Mouse (Mus musculus): Measurements from ENCODE around the gene Tpd52l2. TPM values are rescaled to one million over a fixed set of nuclear protein-coding genes. Genes with fewer than 3 reads are reported as not detected.

The Tpd52l2 gene
- polyA plus RNA-seq (2012; rRNA removed) (108 and 123 TPM in 2 replicates), polyA plus RNA-seq (2014; fragmentation: Nextera tagmentation; extraction: Ambion mirVana) (172 and 177 TPM in 2 replicates)

GRCm38 (mm10) chr2:181496831-181497547 is at the start of gene Tpd52l2:
TSS of gene Tpd52l2 (plus strand) at chr2:181497142.
- H3K4me3 ChIP-seq (replicated peaks; ENCODE audit: low read length) = peak within 1 kb of the TSS; percentile 91
- no peaks in the 10 kb centered on the region for H3K9me3 ChIP-seq (ENCODE audit: control insufficient read depth, low read length)
- peak within 1 kb of the TSS; percentile 92 for H3K4me2 ChIP-seq (replicated peaks; ENCODE audit: low read depth, low read length, severe bottlenecking)
- 1% methylated on average over 45 of the region's 46 CpGs for WGBS
- TF ChIP-seq POLR2A (IDR thresholded peaks at IDR 0.05; ENCODE audit: borderline replicate concordance, extremely low read depth, insufficient read depth, insufficient read length) = peak; percentile 85; the same call in 1 of the 2 replicates
- H3K4me1 ChIP-seq (ENCODE audit: control insufficient read depth, insufficient read depth, low read length) = peaks cover 11% of the 10 kb centered on the region; the same call in 1 of the 2 replicates
- no peaks in the 10 kb centered on the region for H3K27me3 ChIP-seq (ENCODE audit: control insufficient read depth, insufficient read depth, low read length)
- peak; percentile 98 for DNase-seq (ENCODE audit: low spot score)
- H3K36me3 ChIP-seq (ENCODE audit: control insufficient read depth, insufficient read depth, low read length) = peaks cover 26% of the 10 kb centered on the region
- peak within 1 kb of the TSS; percentile 92 for H3K27ac ChIP-seq (replicated peaks; ENCODE audit: low read depth, low read length)
- ATAC-seq (ENCODE audit: low FRiP score, low read depth) = peak; percentile 97
- peak within 1 kb of the TSS; percentile 94 for H3K9ac ChIP-seq (ENCODE audit: low read depth, low read length, severe bottlenecking)

- H3K36me3 ChIP-seq (ENCODE audit: control insufficient read depth, insufficient read depth, low read length) = no peaks in the 10 kb centered on the region
- ATAC-seq (ENCODE audit: low FRiP score, low read depth) (no peak), DNase-seq (ENCODE audit: low spot score) (no peak)
- H3K9me3 ChIP-seq (ENCODE audit: control insufficient read depth, low read length) = no peaks in the 10 kb centered on the region
- 75% methylated on average over 4 of the region's 4 CpGs for WGBS
- peaks cover 7% of the 10 kb centered on the region for H3K27me3 ChIP-seq (ENCODE audit: control insufficient read depth, insufficient read depth, low read length)
- H3K4me2 ChIP-seq (replicated peaks; ENCODE audit: low read depth, low read length, severe bottlenecking) = no peak overlapping the region
- TF ChIP-seq POLR2A (IDR thresholded peaks at IDR 0.05; ENCODE audit: borderline replicate concordance, extremely low read depth, insufficient read depth, insufficient read length) = no peak
- no peak overlapping the region for H3K4me3 ChIP-seq (replicated peaks; ENCODE audit: low read length)
- no peak overlapping the region for H3K27ac ChIP-seq (replicated peaks; ENCODE audit: low read depth, low read length)
- H3K4me1 ChIP-seq (ENCODE audit: control insufficient read depth, insufficient read depth, low read length) = no peaks in the 10 kb centered on the region
- H3K9ac ChIP-seq (ENCODE audit: low read depth, low read length, severe bottlenecking) = no peak overlapping the region
Measured at GRCm38 (mm10) chr2:181452181-181452580, 44.8 kb upstream of the Tpd52l2 start.

GRCm38 (mm10) chr2:181453274-181453673 is 43.7 kb upstream of the Tpd52l2 start:
- 27% methylated on average over 1 of the region's 1 CpGs for WGBS
- DNase-seq (ENCODE audit: low spot score) = no peak
- no peaks in the 10 kb centered on the region; the same call in 1 of the 2 replicates for H3K4me1 ChIP-seq (ENCODE audit: control insufficient read depth, insufficient read depth, low read length)

GRCm38 (mm10) chr2:181455899-181456298 is 41.0 kb upstream of the Tpd52l2 start:
- WGBS = 75% methylated on average over 2 of the region's 2 CpGs
- H3K4me1 ChIP-seq (ENCODE audit: control insufficient read depth, insufficient read depth, low read length) = peaks cover 9% of the 10 kb centered on the region; the same call in 1 of the 2 replicates

More at GRCm38 (mm10) chr2:181453274-181453673, 43.7 kb upstream of the Tpd52l2 start:
- no peak for TF ChIP-seq POLR2A (IDR thresholded peaks at IDR 0.05; ENCODE audit: borderline replicate concordance, extremely low read depth, insufficient read depth, insufficient read length)
- H3K27ac ChIP-seq (replicated peaks; ENCODE audit: low read depth, low read length) = no peak overlapping the region
- no peaks in the 10 kb centered on the region for H3K9me3 ChIP-seq (ENCODE audit: control insufficient read depth, low read length)
- H3K4me2 ChIP-seq (replicated peaks; ENCODE audit: low read depth, low read length, severe bottlenecking) = no peak overlapping the region
- H3K4me3 ChIP-seq (replicated peaks; ENCODE audit: low read length) = no peak overlapping the region
- no peak overlapping the region for H3K9ac ChIP-seq (ENCODE audit: low read depth, low read length, severe bottlenecking)
- peaks cover 18% of the 10 kb centered on the region for H3K27me3 ChIP-seq (ENCODE audit: control insufficient read depth, insufficient read depth, low read length)
- no peaks in the 10 kb centered on the region for H3K36me3 ChIP-seq (ENCODE audit: control insufficient read depth, insufficient read depth, low read length)
- no peak for ATAC-seq (ENCODE audit: low FRiP score, low read depth)

GRCm38 (mm10) chr2:181457831-181458230 is 39.1 kb upstream of the Tpd52l2 start:
- no peak overlapping the region for H3K27ac ChIP-seq (replicated peaks; ENCODE audit: low read depth, low read length)
- H3K4me2 ChIP-seq (replicated peaks; ENCODE audit: low read depth, low read length, severe bottlenecking) = peak overlapping the region; percentile 100
- WGBS = 4% methylated on average over 15 of the region's 15 CpGs
- peaks cover 9% of the 10 kb centered on the region; the same call in 1 of the 2 replicates for H3K4me1 ChIP-seq (ENCODE audit: control insufficient read depth, insufficient read depth, low read length)
- H3K9ac ChIP-seq (ENCODE audit: low read depth, low read length, severe bottlenecking) = no peak overlapping the region
- DNase-seq (ENCODE audit: low spot score) = no peak
- H3K4me3 ChIP-seq (replicated peaks; ENCODE audit: low read length) = peak overlapping the region; percentile 83
- no peak for TF ChIP-seq POLR2A (IDR thresholded peaks at IDR 0.05; ENCODE audit: borderline replicate concordance, extremely low read depth, insufficient read depth, insufficient read length)
- no peak for ATAC-seq (ENCODE audit: low FRiP score, low read depth)
- H3K36me3 ChIP-seq (ENCODE audit: control insufficient read depth, insufficient read depth, low read length) = no peaks in the 10 kb centered on the region
- peaks cover 50% of the 10 kb centered on the region for H3K27me3 ChIP-seq (ENCODE audit: control insufficient read depth, insufficient read depth, low read length)
- H3K9me3 ChIP-seq (ENCODE audit: control insufficient read depth, low read length) = no peaks in the 10 kb centered on the region

More at GRCm38 (mm10) chr2:181455899-181456298, 41.0 kb upstream of the Tpd52l2 start:
- no peak overlapping the region for H3K4me3 ChIP-seq (replicated peaks; ENCODE audit: low read length)
- no peaks in the 10 kb centered on the region for H3K9me3 ChIP-seq (ENCODE audit: control insufficient read depth, low read length)
- ATAC-seq (ENCODE audit: low FRiP score, low read depth) (no peak), DNase-seq (ENCODE audit: low spot score) (peak; percentile 33)
- no peak overlapping the region for H3K9ac ChIP-seq (ENCODE audit: low read depth, low read length, severe bottlenecking)
- peaks cover 40% of the 10 kb centered on the region for H3K27me3 ChIP-seq (ENCODE audit: control insufficient read depth, insufficient read depth, low read length)
- no peak for TF ChIP-seq POLR2A (IDR thresholded peaks at IDR 0.05; ENCODE audit: borderline replicate concordance, extremely low read depth, insufficient read depth, insufficient read length)
- H3K27ac ChIP-seq (replicated peaks; ENCODE audit: low read depth, low read length) = no peak overlapping the region
- H3K36me3 ChIP-seq (ENCODE audit: control insufficient read depth, insufficient read depth, low read length) = no peaks in the 10 kb centered on the region
- no peak overlapping the region for H3K4me2 ChIP-seq (replicated peaks; ENCODE audit: low read depth, low read length, severe bottlenecking)
